Mouse (Mus musculus): ENCODE results near the gene Auts2. TPM values are rescaled to one million over a fixed set of nuclear protein-coding genes. Genes with fewer than 3 reads are reported as not detected.
A peak's percentile ranks its signal among the peaks of the same experiment; 100 is the strongest.

Auts2 gene
- polyA plus RNA-seq, 1 experiment from 2014 or later: 82.5 TPM

DNA sequence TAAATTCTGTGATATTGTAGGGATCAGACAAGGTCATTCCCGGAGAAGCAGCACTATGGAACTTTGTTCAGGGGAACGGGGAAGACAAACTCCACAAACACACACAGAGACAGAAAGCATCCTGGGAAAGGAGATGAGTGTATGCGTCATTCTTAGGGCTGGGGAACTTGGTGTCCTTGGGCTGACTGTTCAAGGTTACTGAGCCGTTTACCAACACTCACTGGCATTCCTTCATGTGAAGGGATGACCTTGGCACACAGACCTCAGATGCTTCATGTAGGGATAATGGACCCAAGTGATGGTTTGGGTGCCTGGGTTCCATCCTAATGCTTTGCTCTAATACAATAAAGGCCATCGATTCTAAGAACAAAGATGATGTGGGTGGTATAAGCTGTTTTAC is 685.2 kb downstream of the Auts2 start:
- Histone ChIP-seq H3K4me2 (ENCODE audit: low read depth, low read length) (no peak overlapping the region), H3K27me3 (ENCODE audit: control insufficient read depth, insufficient read depth, low read length) (no peaks in the 10 kb centered on the region), H3K4me3 (ENCODE audit: low read depth, low read length) (no peak overlapping the region), H3K36me3 (ENCODE audit: control insufficient read depth, insufficient read depth, low read length) (no peaks in the 10 kb centered on the region), H3K9ac (replicated peaks; ENCODE audit: low read depth, low read length) (no peak overlapping the region), H3K4me1 (ENCODE audit: control insufficient read depth, insufficient read depth, low read length) (peaks cover 8% of the 10 kb centered on the region; the same call in 1 of the 2 replicates), H3K9me3 (ENCODE audit: control insufficient read depth, low read length) (no peaks in the 10 kb centered on the region), H3K27ac (ENCODE audit: low read depth, low read length) (no peak overlapping the region)
- no peak for ATAC-seq (ENCODE audit: low read depth)
- WGBS: 88% methylated on average over 5 of the region's 5 CpGs

DNA sequence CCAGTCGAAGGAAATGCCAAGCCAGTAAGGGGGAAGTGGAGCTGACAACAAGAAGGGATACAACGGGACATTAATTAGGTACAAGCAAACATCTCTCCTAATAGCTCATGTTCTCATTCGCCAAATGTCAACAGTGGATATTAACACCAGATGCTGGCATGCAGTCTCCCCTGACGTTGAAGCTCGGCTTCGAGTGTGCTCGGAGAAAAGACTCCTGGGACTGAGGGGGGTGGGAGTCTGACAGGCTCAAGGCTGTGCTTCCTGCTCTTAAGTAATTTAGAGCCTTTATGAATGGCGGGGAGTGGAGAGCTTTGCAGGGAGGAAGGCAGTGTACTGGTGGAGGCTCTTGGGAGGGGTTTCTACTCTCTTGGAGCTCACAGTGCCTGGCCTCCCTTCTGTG is 687.8 kb downstream of the Auts2 start:
- Histone ChIP-seq H3K4me3 (ENCODE audit: low read depth, low read length) (no peak overlapping the region), H3K36me3 (ENCODE audit: control insufficient read depth, insufficient read depth, low read length) (no peaks in the 10 kb centered on the region), H3K4me1 (ENCODE audit: control insufficient read depth, insufficient read depth, low read length) (peaks cover 31% of the 10 kb centered on the region), H3K4me2 (ENCODE audit: low read depth, low read length) (no peak overlapping the region), H3K9ac (replicated peaks; ENCODE audit: low read depth, low read length) (no peak overlapping the region), H3K27me3 (ENCODE audit: control insufficient read depth, insufficient read depth, low read length) (no peaks in the 10 kb centered on the region), H3K27ac (ENCODE audit: low read depth, low read length) (0 out of 2 replicates have a peak overlapping the region, but pooled peaks have one; percentile 40), H3K9me3 (ENCODE audit: control insufficient read depth, low read length) (no peaks in the 10 kb centered on the region)
- 14% methylated on average over 8 of the region's 8 CpGs for WGBS
- ATAC-seq (ENCODE audit: low read depth): peak; percentile 29; the same call in 1 of the 2 replicates

DNA sequence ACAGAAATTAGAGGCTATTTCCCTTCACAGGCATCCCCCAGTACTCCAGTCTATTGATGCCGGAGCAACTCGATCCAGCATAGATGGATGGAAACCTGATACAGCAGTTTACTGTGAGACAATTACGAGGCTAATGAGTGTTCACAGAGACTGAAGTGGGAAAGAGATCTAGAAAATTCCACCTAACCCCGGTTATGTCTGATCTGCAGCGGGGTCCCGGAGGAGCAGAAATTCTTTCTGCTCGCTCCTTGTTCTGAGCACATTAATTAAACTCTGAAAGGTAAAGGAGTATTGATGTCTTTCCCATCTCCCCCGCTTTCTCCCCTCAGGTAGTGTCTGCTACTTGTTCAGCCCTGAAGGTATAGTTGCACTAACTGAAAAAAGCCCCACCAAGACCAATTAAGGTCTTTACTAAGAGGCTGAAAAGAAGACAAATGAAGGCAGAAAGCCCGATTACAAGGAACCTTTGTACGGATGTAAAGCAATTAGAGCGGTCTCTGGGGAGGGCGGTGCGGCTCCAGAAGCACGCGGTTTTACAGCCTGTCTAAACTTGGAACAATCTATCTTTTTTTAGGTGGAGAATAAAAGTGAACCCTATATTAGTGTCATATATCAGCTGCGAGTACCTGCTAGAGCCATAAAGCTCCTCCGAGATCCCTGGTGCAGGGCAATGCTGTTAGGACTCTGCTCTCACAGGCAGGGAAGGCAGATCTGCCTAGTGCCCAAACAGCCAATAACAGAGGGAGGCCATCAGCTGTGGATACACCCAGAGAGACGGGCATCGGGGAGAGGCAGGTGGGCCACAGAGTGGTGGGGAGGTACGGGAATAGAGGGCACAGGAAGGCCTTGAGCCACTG is 691.3 kb downstream of the Auts2 start:
- peaks cover 31% of the 10 kb centered on the region for H3K4me1 ChIP-seq (ENCODE audit: control insufficient read depth, insufficient read depth, low read length)
- ATAC-seq (ENCODE audit: low read depth): peak; percentile 76

GRCm38 (mm10) chr5:131850632-131851335 is 692.4 kb downstream of the Auts2 start:
- no peak overlapping the region for H3K4me2 ChIP-seq (ENCODE audit: low read depth, low read length)
- ATAC-seq (ENCODE audit: low read depth): no peak

More for the DNA sequence above, 691.3 kb downstream of the Auts2 start:
- Histone ChIP-seq H3K4me2 (ENCODE audit: low read depth, low read length) (peak overlapping the region; percentile 29; the same call in 1 of the 2 replicates), H3K4me3 (ENCODE audit: low read depth, low read length) (no peak overlapping the region), H3K27me3 (ENCODE audit: control insufficient read depth, insufficient read depth, low read length) (no peaks in the 10 kb centered on the region), H3K27ac (ENCODE audit: low read depth, low read length) (peak overlapping the region; percentile 22; the same call in 1 of the 2 replicates), H3K9ac (replicated peaks; ENCODE audit: low read depth, low read length) (no peak overlapping the region), H3K36me3 (ENCODE audit: control insufficient read depth, insufficient read depth, low read length) (no peaks in the 10 kb centered on the region), H3K9me3 (ENCODE audit: control insufficient read depth, low read length) (no peaks in the 10 kb centered on the region)
- whole genome bisulfite sequencing: 7% methylated on average over 20 of the region's 20 CpGs

GRCm38 (mm10) chr5:131849644-131850043 is 693.5 kb downstream of the Auts2 start:
- Histone ChIP-seq H3K9me3 (ENCODE audit: control insufficient read depth, low read length) (no peaks in the 10 kb centered on the region), H3K27me3 (ENCODE audit: control insufficient read depth, insufficient read depth, low read length) (no peaks in the 10 kb centered on the region), H3K4me1 (ENCODE audit: control insufficient read depth, insufficient read depth, low read length) (peaks cover 23% of the 10 kb centered on the region), H3K4me2 (ENCODE audit: low read depth, low read length) (no peak overlapping the region), H3K27ac (ENCODE audit: low read depth, low read length) (no peak overlapping the region), H3K36me3 (ENCODE audit: control insufficient read depth, insufficient read depth, low read length) (no peaks in the 10 kb centered on the region), H3K9ac (replicated peaks; ENCODE audit: low read depth, low read length) (no peak overlapping the region), H3K4me3 (ENCODE audit: low read depth, low read length) (no peak overlapping the region)
- WGBS: 49% methylated on average over 3 of the region's 3 CpGs
- ATAC-seq (ENCODE audit: low read depth): no peak

More at GRCm38 (mm10) chr5:131850632-131851335, 692.4 kb downstream of the Auts2 start:
- WGBS: 47% methylated on average over 8 of the region's 8 CpGs
- Histone ChIP-seq H3K27me3 (ENCODE audit: control insufficient read depth, insufficient read depth, low read length) (no peaks in the 10 kb centered on the region), H3K4me3 (ENCODE audit: low read depth, low read length) (no peak overlapping the region), H3K4me1 (ENCODE audit: control insufficient read depth, insufficient read depth, low read length) (peaks cover 31% of the 10 kb centered on the region), H3K9me3 (ENCODE audit: control insufficient read depth, low read length) (no peaks in the 10 kb centered on the region), H3K9ac (replicated peaks; ENCODE audit: low read depth, low read length) (no peak overlapping the region), H3K27ac (ENCODE audit: low read depth, low read length) (0 out of 2 replicates have a peak overlapping the region, but pooled peaks have one; percentile 29), H3K36me3 (ENCODE audit: control insufficient read depth, insufficient read depth, low read length) (no peaks in the 10 kb centered on the region)

DNA sequence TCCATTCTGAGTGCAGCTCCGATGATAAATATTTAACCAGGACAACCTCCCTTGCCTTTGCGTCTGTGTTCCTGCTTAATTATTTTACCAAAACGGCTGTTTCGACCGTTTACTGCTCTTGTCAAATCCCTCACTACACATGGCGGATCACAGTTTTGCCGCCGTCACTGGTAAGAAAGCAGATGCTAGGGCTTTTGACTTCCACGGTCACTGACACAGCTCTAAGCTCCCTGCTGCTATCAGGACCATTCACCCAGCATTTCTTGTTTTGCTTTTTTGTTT is 698.7 kb downstream of the Auts2 start:
- WGBS: 8% methylated on average over 9 of the region's 9 CpGs
- ATAC-seq (ENCODE audit: low read depth): peak; percentile 34
- peaks cover 16% of the 10 kb centered on the region for H3K4me1 ChIP-seq (ENCODE audit: control insufficient read depth, insufficient read depth, low read length)
- H3K27me3 ChIP-seq (ENCODE audit: control insufficient read depth, insufficient read depth, low read length): no peaks in the 10 kb centered on the region
- no peaks in the 10 kb centered on the region for H3K36me3 ChIP-seq (ENCODE audit: control insufficient read depth, insufficient read depth, low read length)
- H3K4me3 ChIP-seq (ENCODE audit: low read depth, low read length): no peak overlapping the region
- H3K4me2 ChIP-seq (ENCODE audit: low read depth, low read length): no peak overlapping the region
- no peaks in the 10 kb centered on the region for H3K9me3 ChIP-seq (ENCODE audit: control insufficient read depth, low read length)
- H3K9ac ChIP-seq (replicated peaks; ENCODE audit: low read depth, low read length): no peak overlapping the region
- H3K27ac ChIP-seq (ENCODE audit: low read depth, low read length): no peak overlapping the region; the same call in 1 of the 2 replicates

DNA sequence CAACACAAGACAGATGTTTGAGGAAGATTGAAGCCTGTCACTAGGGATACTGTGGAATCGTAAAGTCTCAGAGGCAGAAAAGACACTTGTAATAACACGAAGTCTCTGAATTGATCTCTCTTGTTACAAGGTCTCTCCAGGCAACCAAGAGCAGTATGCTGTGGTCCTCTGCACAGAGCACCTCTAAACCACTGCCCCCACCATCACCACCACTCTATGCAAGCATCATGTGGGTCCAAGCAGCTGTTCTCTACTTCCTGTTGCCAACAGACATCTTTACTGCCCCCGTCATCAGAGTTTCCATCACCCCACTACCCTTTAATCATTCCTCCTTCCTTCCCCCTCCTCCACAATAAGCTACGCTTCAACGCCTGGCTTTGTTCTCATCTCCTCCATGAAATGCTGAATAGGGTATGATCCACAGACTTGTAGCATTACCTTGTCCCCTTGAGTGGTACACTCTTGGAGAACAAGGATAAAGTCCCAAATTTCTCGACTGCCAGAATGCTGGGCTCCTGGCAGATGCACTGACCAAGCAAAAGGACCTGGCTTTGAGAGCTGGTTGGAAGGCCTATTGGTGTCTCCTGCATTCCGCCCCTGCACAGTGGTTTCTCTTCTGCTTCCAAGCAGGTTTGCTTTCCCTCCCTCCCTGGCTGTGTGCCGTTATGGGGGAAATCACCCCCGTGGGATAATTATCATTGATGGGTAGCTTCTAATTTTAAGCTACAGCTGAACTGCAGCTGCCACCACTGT is 699.2 kb downstream of the Auts2 start:
- ATAC-seq (ENCODE audit: low read depth): peak; percentile 73; the same call in 1 of the 2 replicates

GRCm38 (mm10) chr5:131839657-131840315 is 703.4 kb downstream of the Auts2 start:
- Histone ChIP-seq H3K36me3 (ENCODE audit: control insufficient read depth, insufficient read depth, low read length) (no peaks in the 10 kb centered on the region), H3K9me3 (ENCODE audit: control insufficient read depth, low read length) (no peaks in the 10 kb centered on the region), H3K4me3 (ENCODE audit: low read depth, low read length) (no peak overlapping the region), H3K4me2 (ENCODE audit: low read depth, low read length) (no peak overlapping the region), H3K27ac (ENCODE audit: low read depth, low read length) (no peak overlapping the region), H3K4me1 (ENCODE audit: control insufficient read depth, insufficient read depth, low read length) (peaks cover 16% of the 10 kb centered on the region), H3K9ac (replicated peaks; ENCODE audit: low read depth, low read length) (no peak overlapping the region), H3K27me3 (ENCODE audit: control insufficient read depth, insufficient read depth, low read length) (no peaks in the 10 kb centered on the region)
- 53% methylated on average over 14 of the region's 14 CpGs for WGBS
- ATAC-seq (ENCODE audit: low read depth): no peak

More for the DNA sequence above, 699.2 kb downstream of the Auts2 start:
- no peak overlapping the region for H3K4me2 ChIP-seq (ENCODE audit: low read depth, low read length)
- H3K9me3 ChIP-seq (ENCODE audit: control insufficient read depth, low read length): no peaks in the 10 kb centered on the region
- no peaks in the 10 kb centered on the region for H3K36me3 ChIP-seq (ENCODE audit: control insufficient read depth, insufficient read depth, low read length)
- H3K9ac ChIP-seq (replicated peaks; ENCODE audit: low read depth, low read length): no peak overlapping the region
- no peak overlapping the region for H3K4me3 ChIP-seq (ENCODE audit: low read depth, low read length)
- peak overlapping the region; percentile 52; the same call in 1 of the 2 replicates for H3K27ac ChIP-seq (ENCODE audit: low read depth, low read length)
- H3K4me1 ChIP-seq (ENCODE audit: control insufficient read depth, insufficient read depth, low read length): peaks cover 16% of the 10 kb centered on the region
- H3K27me3 ChIP-seq (ENCODE audit: control insufficient read depth, insufficient read depth, low read length): no peaks in the 10 kb centered on the region
- 23% methylated on average over 9 of the region's 9 CpGs for WGBS

Data from neural tube, embryonic 14.5 days (tissue).